Mouse (Mus musculus): ENCODE data around the gene Arap1. TPM values are rescaled to one million over a fixed set of nuclear protein-coding genes. Genes with fewer than 3 reads are reported as not detected.

Gene Arap1
- polyA plus RNA-seq, 1 experiment: 110 TPM

- DNase-seq (ENCODE audit: low spot score): no peak
These were observed 102.0 kb downstream of the Arap1 start for GRCm38 (mm10) chr7:101449855-101450254.

GRCm38 (mm10) chr7:101450422-101451401 is 102.8 kb downstream of the Arap1 start:
- DNase-seq (ENCODE audit: low spot score): peak; percentile 92

GRCm38 (mm10) chr7:101452669-101453068 is 104.8 kb downstream of the Arap1 start:
- no peak for DNase-seq (ENCODE audit: low spot score)

GRCm38 (mm10) chr7:101453296-101453695 is 105.4 kb downstream of the Arap1 start:
- DNase-seq (ENCODE audit: low spot score): no peak

GRCm38 (mm10) chr7:101453725-101454124 is 105.9 kb downstream of the Arap1 start:
- no peak for DNase-seq (ENCODE audit: low spot score)

- no peak for DNase-seq (ENCODE audit: low spot score)
These were observed 106.6 kb downstream of the Arap1 start for GRCm38 (mm10) chr7:101454479-101454878.

- DNase-seq (ENCODE audit: low spot score): no peak
These were observed 107.3 kb downstream of the Arap1 start for GRCm38 (mm10) chr7:101455141-101455540.

- DNase-seq (ENCODE audit: low spot score): no peak
These were observed 108.5 kb downstream of the Arap1 start for GRCm38 (mm10) chr7:101456318-101456717.

GRCm38 (mm10) chr7:101456789-101457188 is 108.9 kb downstream of the Arap1 start:
- DNase-seq (ENCODE audit: low spot score): no peak

- no peak for DNase-seq (ENCODE audit: low spot score)
These were observed 109.4 kb downstream of the Arap1 start for GRCm38 (mm10) chr7:101457283-101457682.

GRCm38 (mm10) chr7:101457801-101458200 is 109.9 kb downstream of the Arap1 start:
- DNase-seq (ENCODE audit: low spot score): no peak

GRCm38 (mm10) chr7:101458278-101458781 is 110.5 kb downstream of the Arap1 start:
- DNase-seq (ENCODE audit: low spot score): no peak

GRCm38 (mm10) chr7:101459305-101459813 is 111.5 kb downstream of the Arap1 start:
- no peak for DNase-seq (ENCODE audit: low spot score)

GRCm38 (mm10) chr7:101459923-101460607 is 112.2 kb downstream of the Arap1 start:
- DNase-seq (ENCODE audit: low spot score): no peak

GRCm38 (mm10) chr7:101460608-101460957 is 112.7 kb downstream of the Arap1 start:
- DNase-seq (ENCODE audit: low spot score): peak; percentile 24

GRCm38 (mm10) chr7:101461571-101461970 is 113.7 kb downstream of the Arap1 start:
- no peak for DNase-seq (ENCODE audit: low spot score)

Other genes with a start within 250 kb of the Arap1 start
- gene Atg16l2, start 45.8 kb upstream of the Arap1 start, polyA plus RNA-seq (2012; rRNA removed): 24.2 and 31.9 TPM in 2 replicates
- 54.2 and 72.7 TPM in 2 replicates for gene Stard10, start 31.0 kb upstream of the Arap1 start, polyA plus RNA-seq (2012; rRNA removed)
- 1.5 TPM in 1 of 2 replicates, not detected in the other for gene Gm45837, start 62.8 kb downstream of the Arap1 start, polyA plus RNA-seq (2012; rRNA removed)
- gene Pde2a, start 73.6 kb downstream of the Arap1 start, polyA plus RNA-seq (2012; rRNA removed): 30.4 and 53.1 TPM in 2 replicates
- 0.19 and 0.29 TPM in 2 replicates for gene Art2b, start 237.5 kb downstream of the Arap1 start, polyA plus RNA-seq (2012; rRNA removed)